Mouse (Mus musculus) erythroblast, embryonic 14.5 days (primary cell): Measurements from ENCODE around the gene Camk2b.

Experiments
- GATA1 ChIP-seq: IDR thresholded peaks from 2 replicates; pipeline ENCODE4 v1.6.1; 2012; ENCODE audit warnings: low read length, inconsistent platforms, mixed read lengths
- TAL1 ChIP-seq: IDR thresholded peaks from 3 replicates; pipeline ENCODE4 v1.6.1; 2012; ENCODE audit warnings: low read length, inconsistent platforms, mixed read lengths

DNA sequence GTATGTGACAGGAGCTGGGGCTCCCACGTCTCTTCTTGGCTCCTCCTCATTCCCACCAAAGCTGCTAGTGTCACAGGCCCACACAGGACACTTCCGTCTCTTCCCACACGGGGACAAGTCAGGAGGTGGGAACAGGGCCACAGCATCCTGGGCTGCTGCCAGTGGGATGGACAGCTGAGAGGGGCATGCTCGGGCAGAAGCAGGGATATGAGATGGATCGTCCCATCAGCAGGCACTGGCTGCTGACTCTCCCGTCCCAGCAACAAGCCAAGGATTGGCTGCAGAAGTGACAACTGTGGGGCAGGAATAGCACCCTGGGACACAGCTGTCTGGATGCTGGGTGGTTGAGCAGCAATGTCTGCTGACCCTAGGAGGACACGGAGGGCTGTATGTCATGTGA is 29.0 kb downstream of the Camk2b start:
- no peak for TF ChIP-seq TAL1
- TF ChIP-seq GATA1: no peak
